Mouse (Mus musculus) heart, embryonic 15.5 days (tissue): ENCODE measurements around the gene Ino80. TPM values are rescaled to one million over a fixed set of nuclear protein-coding genes. Genes with fewer than 3 reads are reported as not detected.
"Not testable (repeated sequence)": the region's sequence is repeated elsewhere in the genome, so short reads cannot be mapped to it uniquely, and the experiment has no call there.

Source experiments
- ATAC-seq: fragments of 200-750 bp; cut with Nextera tagmentation; replicated peaks from 2 replicates; pipeline ENCODE4 v1.8.0; 2017; ENCODE audit warnings: low read depth, moderate TSS enrichment; ENCODE audit not compliant: insufficient number of reproducible peaks, insufficient read depth, low FRiP score
- H3K27ac ChIP-seq: fragments of 300-500 bp; sonication (generic); 2 replicates; pipeline ENCODE4 v1.5.1; 2015; ENCODE audit warnings: mild to moderate bottlenecking, inconsistent platforms
- H3K27me3 ChIP-seq: fragments of 300-500 bp; sonication (generic); 2 replicates; pipeline ENCODE4 v1.6.1; 2015; ENCODE audit warnings: inconsistent platforms
- H3K36me3 ChIP-seq: fragments of 300-500 bp; sonication (generic); 2 replicates; pipeline ENCODE4 v1.6.1; 2015; ENCODE audit warnings: mild to moderate bottlenecking, inconsistent platforms
- H3K4me1 ChIP-seq: fragments of 300-500 bp; sonication (generic); replicated peaks from 2 replicates; pipeline ENCODE4 v1.6.1; 2015; ENCODE audit warnings: inconsistent platforms
- H3K4me2 ChIP-seq: fragments of 300-500 bp; sonication (generic); 2 replicates; pipeline ENCODE4 v1.6.1; 2015; ENCODE audit warnings: inconsistent platforms, mild to moderate bottlenecking, moderate library complexity
- H3K4me3 ChIP-seq: fragments of 300-500 bp; sonication (generic); 2 replicates; pipeline ENCODE4 v1.5.1; 2015; ENCODE audit warnings: mild to moderate bottlenecking, inconsistent platforms
- H3K9ac ChIP-seq: fragments of 300-500 bp; sonication (generic); 2 replicates; pipeline ENCODE4 v1.6.1; 2015; ENCODE audit warnings: mild to moderate bottlenecking, inconsistent platforms
- H3K9me3 ChIP-seq: fragments of 300-500 bp; sonication (generic); replicated peaks from 2 replicates; pipeline ENCODE4 v1.6.1; 2016; ENCODE audit warnings: inconsistent platforms
- WGBS: fragments of 180-500 bp; shearing (Covaris S2); methylation state at CpG from one replicate; pipeline ENCODE4 v1.1.7; 2015; ENCODE audit warnings: mixed read lengths; 5-methylcytosine and 5-hydroxymethylcytosine counted together
- polyA plus RNA-seq: library from polyadenylated mRNA; unstranded; fragments of >200 nt; fragmentation: Nextera tagmentation; extraction: Ambion mirVana; gene quantifications from 2 replicates; pipeline ENCODE4 v1.2.1, GENCODE M21; 2015

The Ino80 gene
- 2.5 and 2.7 TPM in 2 replicates for polyA plus RNA-seq

DNA sequence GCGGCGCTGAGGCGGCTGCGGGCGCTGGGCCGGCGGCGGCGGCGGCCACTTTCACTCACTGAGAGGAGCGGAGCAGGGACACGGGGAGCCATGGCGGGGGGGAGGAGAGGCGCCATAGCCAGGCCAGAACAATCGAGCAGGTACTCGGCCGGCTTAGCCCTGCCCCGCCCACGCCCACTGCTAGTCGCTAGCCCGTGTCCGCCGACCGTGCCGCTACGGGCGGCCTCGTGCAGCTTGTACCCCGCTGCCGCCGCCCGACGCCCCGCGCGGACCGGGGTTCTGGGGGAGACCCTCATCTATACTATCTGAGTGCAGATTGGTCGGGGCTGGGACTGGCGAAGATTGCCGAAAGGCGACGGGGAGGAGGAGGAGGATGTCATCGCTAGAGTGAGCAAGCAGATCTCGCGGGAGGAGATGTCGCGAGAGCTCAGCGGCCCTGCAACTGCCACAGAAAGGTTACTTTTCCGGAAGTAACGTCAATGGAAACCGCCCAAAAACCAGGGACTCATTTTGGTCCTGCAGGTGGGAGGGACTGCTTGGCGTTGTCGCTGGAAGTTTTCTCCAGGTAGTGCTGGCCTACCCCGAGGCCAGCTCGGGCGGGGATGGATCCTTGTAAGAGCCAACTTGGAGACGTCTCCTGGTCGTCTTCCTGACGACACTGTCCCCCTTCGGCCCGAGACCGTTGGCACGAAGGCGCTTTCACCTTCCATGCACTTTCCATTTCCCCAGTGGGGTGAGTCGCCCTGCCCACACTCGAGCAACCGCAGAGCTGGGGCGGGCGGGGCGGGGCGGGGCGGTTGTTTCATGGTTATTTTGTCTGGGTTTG lies at the start of gene Ino80:
Ino80 (minus strand) TSS at position 117 of the 826 bp plus-strand sequence.
- Histone ChIP-seq H3K36me3 (no peaks in the 10 kb centered on the region), H3K9ac (peak within 1 kb of the TSS; percentile 92), H3K9me3 (no peaks in the 10 kb centered on the region), H3K27me3 (no peaks in the 10 kb centered on the region), H3K27ac (peak within 1 kb of the TSS; percentile 94), H3K4me2 (peak within 1 kb of the TSS; percentile 90), H3K4me3 (peak within 1 kb of the TSS; percentile 96), H3K4me1 (peaks cover 26% of the 10 kb centered on the region)
- peak; percentile 91 for ATAC-seq
- WGBS, result under 1% methylated on average over 69 of the region's 72 CpGs

DNA sequence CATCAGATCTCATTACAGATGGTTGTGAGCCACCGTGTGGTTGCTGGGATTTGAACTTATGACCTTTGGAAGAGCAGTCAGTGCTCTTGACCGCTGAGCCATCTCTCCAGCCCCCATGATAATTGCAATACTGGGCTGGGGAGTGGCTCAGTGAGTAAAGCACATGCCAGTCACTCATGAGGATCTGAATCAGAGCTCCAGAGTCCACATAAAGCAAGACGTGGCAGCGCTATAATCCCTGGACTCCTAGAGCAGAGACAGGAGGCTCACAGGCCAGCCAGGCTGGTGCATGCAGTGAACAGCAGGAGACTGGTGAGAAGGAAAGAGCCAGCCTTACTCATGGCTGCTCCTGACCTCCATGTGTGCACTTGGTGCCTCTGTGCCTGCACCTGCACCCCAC lies 47.9 kb upstream of the Ino80 start:
- no peak for ATAC-seq
- Histone ChIP-seq H3K4me1 (no peaks in the 10 kb centered on the region), H3K4me2 (no peak overlapping the region), H3K27me3 (no peaks in the 10 kb centered on the region), H3K4me3 (no peak overlapping the region), H3K27ac (no peak overlapping the region), H3K9ac (no peak overlapping the region), H3K36me3 (no peaks in the 10 kb centered on the region), H3K9me3 (no peaks in the 10 kb centered on the region)
- 44% methylated on average over 4 of the region's 4 CpGs for WGBS

DNA sequence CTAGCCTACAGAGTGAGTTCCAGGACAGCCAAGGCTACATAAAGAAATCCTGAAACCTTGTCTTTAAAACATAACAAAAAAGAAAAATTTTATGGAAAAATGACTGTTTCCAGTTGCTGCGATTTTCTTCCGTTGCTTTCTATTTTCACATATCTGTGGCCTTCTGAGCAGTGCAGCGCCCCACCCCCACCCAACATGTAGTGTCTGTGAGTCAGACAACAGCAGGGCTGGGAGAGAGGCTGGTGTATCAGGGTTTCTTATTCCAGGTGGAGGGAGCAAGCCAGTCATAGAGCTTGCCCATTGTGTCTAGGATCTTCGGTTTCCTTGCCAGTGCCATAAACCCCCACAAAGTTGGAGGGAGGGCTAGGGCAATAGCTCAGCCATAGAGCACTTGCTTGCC lies 46.3 kb upstream of the Ino80 start:
- Histone ChIP-seq H3K36me3 (no peaks in the 10 kb centered on the region), H3K27ac (no peak overlapping the region), H3K4me2 (no peak overlapping the region), H3K4me1 (no peaks in the 10 kb centered on the region), H3K27me3 (no peaks in the 10 kb centered on the region), H3K4me3 (no peak overlapping the region), H3K9me3 (no peaks in the 10 kb centered on the region), H3K9ac (no peak overlapping the region)
- no peak for ATAC-seq
- WGBS, result 83% methylated on average over 4 of the region's 4 CpGs

DNA sequence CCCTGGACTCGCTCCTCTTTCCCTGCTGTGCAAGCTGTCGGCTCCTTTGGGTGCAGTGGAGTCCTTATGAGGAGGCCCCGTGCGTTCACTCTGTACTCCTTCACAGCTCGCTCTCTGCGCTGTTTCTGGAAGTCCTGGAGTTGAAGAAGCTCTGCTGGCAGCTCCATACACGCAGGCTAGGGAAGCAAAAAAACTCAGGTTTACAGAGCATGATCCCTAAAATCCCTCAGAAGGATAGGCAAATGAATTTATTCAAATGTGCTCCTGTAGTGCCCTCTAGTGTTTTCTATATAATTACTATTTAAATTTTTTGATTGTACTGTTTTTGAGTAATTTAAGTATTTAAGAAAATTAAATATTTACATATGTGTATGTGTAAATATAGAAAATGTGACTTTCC lies 43.1 kb upstream of the Ino80 start:
- 67% methylated on average over 7 of the region's 7 CpGs for WGBS
- H3K4me2 ChIP-seq, result no peak overlapping the region
- H3K9me3 ChIP-seq, result no peaks in the 10 kb centered on the region
- H3K27me3 ChIP-seq, result no peaks in the 10 kb centered on the region
- ATAC-seq, result no peak
- H3K4me1 ChIP-seq, result no peaks in the 10 kb centered on the region
- H3K36me3 ChIP-seq, result no peaks in the 10 kb centered on the region
- no peak overlapping the region for H3K4me3 ChIP-seq
- H3K9ac ChIP-seq, result no peak overlapping the region
- no peak overlapping the region for H3K27ac ChIP-seq

DNA sequence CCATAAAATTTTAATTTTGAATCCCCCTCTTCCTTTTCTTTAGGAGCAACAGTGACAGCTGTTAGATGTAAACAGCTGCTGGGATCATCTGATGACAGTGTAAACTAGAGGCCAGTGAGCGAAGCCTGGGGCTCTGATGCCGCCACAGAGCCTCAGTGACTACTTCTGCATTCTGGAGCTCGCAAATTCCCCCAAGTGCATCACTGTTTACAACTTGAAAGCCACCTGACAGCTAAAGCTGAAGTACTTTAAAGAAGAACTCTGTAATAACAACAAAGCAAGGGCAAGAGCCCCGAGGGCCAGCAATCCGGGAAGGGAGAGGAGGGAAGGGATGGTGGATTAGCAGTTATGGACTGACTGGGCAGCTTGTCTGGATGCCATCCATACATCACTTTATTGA lies 39.3 kb upstream of the Ino80 start:
- Histone ChIP-seq H3K36me3 (no peaks in the 10 kb centered on the region), H3K9ac (no peak overlapping the region), H3K27me3 (no peaks in the 10 kb centered on the region), H3K4me2 (no peak overlapping the region), H3K9me3 (no peaks in the 10 kb centered on the region), H3K27ac (no peak overlapping the region), H3K4me3 (no peak overlapping the region), H3K4me1 (no peaks in the 10 kb centered on the region)
- ATAC-seq, result no peak
- 54% methylated on average over 5 of the region's 5 CpGs for WGBS

DNA sequence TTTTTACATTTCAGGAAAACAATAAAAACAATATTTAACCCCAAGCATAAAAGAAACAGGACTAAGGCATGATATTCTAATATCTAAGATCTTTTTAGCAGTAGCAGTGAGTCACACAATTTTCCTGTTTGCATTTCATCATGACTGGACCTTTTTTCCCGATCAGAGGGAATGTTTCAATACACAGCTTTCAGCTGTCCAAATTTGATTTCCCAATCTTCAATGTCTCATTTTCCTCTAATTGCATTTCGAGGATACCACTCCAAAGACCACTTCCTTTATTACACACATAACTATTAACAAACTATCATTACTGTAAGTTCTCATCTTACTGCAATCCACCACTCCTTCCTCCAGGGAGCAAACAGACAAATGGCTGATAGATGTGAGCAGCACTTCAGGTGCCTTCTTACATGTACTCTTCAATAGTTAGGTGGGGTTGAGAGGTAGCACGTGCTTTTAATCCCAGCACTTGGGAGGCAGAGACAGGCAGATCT lies 36.6 kb upstream of the Ino80 start:
- WGBS, result 65% methylated on average over 3 of the region's 3 CpGs
- H3K9me3 ChIP-seq, result no peaks in the 10 kb centered on the region

DNA sequence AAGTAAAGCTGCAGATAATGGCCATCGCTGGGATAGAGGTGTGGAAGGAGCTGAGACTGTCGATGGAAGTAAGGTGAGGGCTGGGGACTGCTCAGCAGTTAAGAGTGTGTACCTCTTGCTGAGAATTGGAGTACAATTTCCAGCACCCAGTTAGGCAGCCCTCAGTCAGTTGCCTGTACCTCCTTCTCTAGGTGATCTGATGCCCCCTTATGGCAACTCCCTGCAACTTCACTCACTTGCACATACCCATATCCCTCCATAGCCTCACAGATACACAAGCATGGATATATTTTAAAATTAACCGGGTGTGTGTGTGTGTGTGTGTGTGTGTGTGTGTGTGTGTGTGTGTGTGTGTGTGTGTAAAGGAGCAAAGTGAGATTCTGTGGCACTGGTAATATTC lies 34.8 kb upstream of the Ino80 start:
- Histone ChIP-seq H3K4me1 (no peaks in the 10 kb centered on the region), H3K9me3 (no peaks in the 10 kb centered on the region), H3K27ac (no peak overlapping the region), H3K4me2 (no peak overlapping the region), H3K27me3 (no peaks in the 10 kb centered on the region), H3K9ac (no peak overlapping the region), H3K4me3 (no peak overlapping the region), H3K36me3 (no peaks in the 10 kb centered on the region)
- no peak for ATAC-seq
- 87% methylated on average over 3 of the region's 3 CpGs for WGBS

More for the DNA sequence above, 36.6 kb upstream of the Ino80 start:
- Histone ChIP-seq H3K9ac (no peak overlapping the region), H3K4me2 (no peak overlapping the region), H3K27me3 (no peaks in the 10 kb centered on the region), H3K27ac (no peak overlapping the region), H3K4me1 (no peaks in the 10 kb centered on the region), H3K36me3 (no peaks in the 10 kb centered on the region), H3K4me3 (no peak overlapping the region)
- ATAC-seq, result no peak

DNA sequence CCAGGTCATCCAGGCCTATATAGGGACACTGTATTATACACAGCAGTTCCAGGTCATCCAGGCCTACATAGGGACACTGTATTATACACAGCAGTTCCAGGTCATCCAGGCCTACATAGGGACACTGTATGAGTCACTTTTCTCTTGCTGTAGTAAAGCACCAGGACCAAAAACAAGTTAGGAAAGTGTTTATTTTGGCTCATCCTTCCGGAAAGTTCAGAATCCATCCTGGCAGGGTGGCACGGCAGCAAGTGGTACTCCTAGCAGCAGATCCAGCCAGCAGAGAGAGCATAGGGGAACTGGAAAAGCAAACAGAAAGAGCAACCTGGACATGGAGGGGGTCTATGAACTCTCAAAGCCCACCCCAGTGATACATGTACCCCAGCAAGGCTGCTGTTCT lies 33.4 kb upstream of the Ino80 start:
- WGBS, result 82% methylated on average over 2 of the region's 2 CpGs
- H3K9me3 ChIP-seq, result no peaks in the 10 kb centered on the region
- H3K9ac ChIP-seq, result no peak overlapping the region
- ATAC-seq, result no peak
- H3K27me3 ChIP-seq, result no peaks in the 10 kb centered on the region
- H3K4me1 ChIP-seq, result no peaks in the 10 kb centered on the region
- H3K4me3 ChIP-seq, result no peak overlapping the region
- H3K27ac ChIP-seq, result no peak overlapping the region
- H3K4me2 ChIP-seq, result no peak overlapping the region
- no peaks in the 10 kb centered on the region for H3K36me3 ChIP-seq

DNA sequence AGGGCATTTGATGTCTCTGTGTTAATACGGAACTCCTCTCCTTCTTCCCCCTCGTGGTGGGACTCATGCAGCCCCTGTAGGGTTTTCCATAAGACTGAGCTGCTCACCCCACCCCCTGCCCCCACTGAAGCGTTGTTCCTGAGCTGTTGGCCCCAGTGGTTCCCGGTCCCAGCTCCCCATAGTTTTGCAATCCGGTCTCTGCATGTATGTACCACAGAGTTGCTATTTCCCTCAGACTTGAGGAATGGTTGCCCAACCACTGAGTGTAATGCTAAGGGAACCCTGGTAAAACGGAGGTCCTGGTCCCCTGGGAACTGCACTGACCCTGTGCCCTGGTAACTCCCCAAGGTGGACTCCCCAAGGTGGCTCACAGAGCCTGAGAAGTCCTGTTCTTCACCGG lies 31.0 kb upstream of the Ino80 start:
- H3K4me2 ChIP-seq, H3K27ac ChIP-seq, H3K9me3 ChIP-seq, ATAC-seq, H3K9ac ChIP-seq, H3K4me3 ChIP-seq, H3K36me3 ChIP-seq, H3K4me1 ChIP-seq, H3K27me3 ChIP-seq: not testable (repeated sequence)
- 60% methylated on average over 7 of the region's 7 CpGs for WGBS

DNA sequence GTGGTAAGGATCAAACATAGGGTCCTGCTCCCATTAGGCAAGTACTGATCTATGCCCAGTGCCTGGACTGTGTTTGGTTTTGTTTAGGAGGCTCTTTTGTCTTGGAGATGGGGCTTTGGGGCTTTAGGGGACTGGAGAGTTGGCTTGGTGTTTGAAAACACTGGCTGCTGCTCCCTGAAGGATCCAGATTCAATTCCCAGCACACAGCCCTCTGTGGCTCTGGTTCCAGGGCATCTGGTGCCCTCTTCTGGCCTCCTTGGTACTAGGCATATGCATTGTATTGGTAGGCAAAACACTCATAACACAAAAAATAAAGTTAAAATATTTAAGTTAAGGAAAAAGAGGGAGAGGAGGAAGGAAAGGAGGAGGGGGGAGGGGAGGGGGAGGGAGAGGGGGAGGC lies 29.6 kb upstream of the Ino80 start:
- no peak overlapping the region for H3K4me3 ChIP-seq
- H3K27me3 ChIP-seq, result no peaks in the 10 kb centered on the region
- no peak for ATAC-seq
- no peak overlapping the region for H3K9ac ChIP-seq
- H3K4me2 ChIP-seq, result no peak overlapping the region
- H3K9me3 ChIP-seq, result no peaks in the 10 kb centered on the region
- H3K36me3 ChIP-seq, result no peaks in the 10 kb centered on the region
- H3K4me1 ChIP-seq, result no peaks in the 10 kb centered on the region
- no peak overlapping the region for H3K27ac ChIP-seq

DNA sequence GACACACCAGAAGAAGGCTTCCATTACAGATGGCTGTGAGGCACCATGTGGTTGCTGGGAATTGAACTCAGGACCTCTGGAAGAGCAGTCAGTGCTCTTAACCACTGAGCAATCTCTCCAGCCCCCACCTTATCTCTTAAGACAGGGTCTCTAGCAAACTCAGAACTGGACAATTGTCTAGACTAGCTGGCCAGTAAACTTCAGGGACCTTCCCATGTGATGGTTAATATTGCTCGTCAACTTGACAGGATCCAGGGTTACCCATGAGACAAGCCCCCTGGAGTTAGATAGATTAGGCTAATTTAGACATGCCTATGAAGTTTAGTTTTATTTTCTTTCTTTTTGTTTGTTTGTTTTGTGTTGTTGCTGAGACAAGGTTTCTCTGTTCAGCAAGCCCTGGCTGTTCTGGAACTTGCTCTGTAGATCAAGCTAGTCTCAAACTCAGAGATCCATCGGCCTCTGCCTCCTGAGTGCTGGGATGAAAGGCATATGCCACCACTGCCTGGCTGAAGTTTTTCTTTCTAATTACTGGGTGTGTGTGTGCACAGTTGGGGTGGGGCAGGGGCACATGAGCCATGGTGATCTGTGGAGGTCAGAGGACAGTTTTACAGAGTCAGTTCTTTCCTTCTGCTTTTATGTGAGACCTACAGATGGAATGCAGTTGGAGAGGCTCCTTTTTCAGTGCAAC lies 23.6 kb upstream of the Ino80 start:
- WGBS, result 78% methylated on average over 2 of the region's 2 CpGs
- no peak overlapping the region for H3K4me3 ChIP-seq
- no peak for ATAC-seq
- no peak overlapping the region for H3K27ac ChIP-seq
- no peaks in the 10 kb centered on the region for H3K9me3 ChIP-seq
- H3K36me3 ChIP-seq, result no peaks in the 10 kb centered on the region
- H3K4me1 ChIP-seq, result no peaks in the 10 kb centered on the region
- H3K27me3 ChIP-seq, result no peaks in the 10 kb centered on the region
- H3K4me2 ChIP-seq, result no peak overlapping the region
- H3K9ac ChIP-seq, result no peak overlapping the region

DNA sequence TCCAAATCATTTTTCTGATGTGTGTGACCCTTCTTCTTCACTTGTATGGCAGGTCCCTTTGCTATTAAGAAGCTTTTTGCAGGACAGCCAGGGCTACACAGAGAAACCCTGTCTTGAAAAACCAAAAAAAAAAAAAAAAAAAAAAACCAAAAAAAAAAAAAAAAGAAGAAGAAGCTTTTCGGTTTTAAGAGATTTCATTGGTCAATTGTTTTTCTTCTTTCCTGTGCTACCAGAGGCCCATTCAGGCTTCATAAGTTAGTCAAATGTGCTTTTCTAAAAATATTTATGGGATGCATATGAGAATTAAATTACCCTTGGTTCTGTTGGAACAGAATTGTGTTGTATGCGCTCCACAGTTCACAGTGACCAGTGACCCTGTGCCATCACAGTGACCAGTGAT lies 21.4 kb upstream of the Ino80 start:
- no peak overlapping the region for H3K4me3 ChIP-seq
- no peak overlapping the region for H3K27ac ChIP-seq
- H3K9me3 ChIP-seq, result no peaks in the 10 kb centered on the region
- WGBS, result 83% methylated on average over 2 of the region's 2 CpGs
- no peaks in the 10 kb centered on the region for H3K36me3 ChIP-seq
- no peaks in the 10 kb centered on the region for H3K4me1 ChIP-seq
- no peaks in the 10 kb centered on the region for H3K27me3 ChIP-seq
- H3K4me2 ChIP-seq, result no peak overlapping the region
- ATAC-seq, result no peak
- H3K9ac ChIP-seq, result no peak overlapping the region
